Mouse (Mus musculus): ENCODE data around the gene Trmt10b. TPM values are rescaled to one million over a fixed set of nuclear protein-coding genes. Genes with fewer than 3 reads are reported as not detected.

Gene Trmt10b
- 9.8 TPM for polyA plus RNA-seq (2014; fragmentation: Illumina TruSeq; extraction: RNeasy Lipid Tissue Mini Kit (QIAGEN cat#74804); ENCODE audit: low read depth, low replicate concordance)

DNA sequence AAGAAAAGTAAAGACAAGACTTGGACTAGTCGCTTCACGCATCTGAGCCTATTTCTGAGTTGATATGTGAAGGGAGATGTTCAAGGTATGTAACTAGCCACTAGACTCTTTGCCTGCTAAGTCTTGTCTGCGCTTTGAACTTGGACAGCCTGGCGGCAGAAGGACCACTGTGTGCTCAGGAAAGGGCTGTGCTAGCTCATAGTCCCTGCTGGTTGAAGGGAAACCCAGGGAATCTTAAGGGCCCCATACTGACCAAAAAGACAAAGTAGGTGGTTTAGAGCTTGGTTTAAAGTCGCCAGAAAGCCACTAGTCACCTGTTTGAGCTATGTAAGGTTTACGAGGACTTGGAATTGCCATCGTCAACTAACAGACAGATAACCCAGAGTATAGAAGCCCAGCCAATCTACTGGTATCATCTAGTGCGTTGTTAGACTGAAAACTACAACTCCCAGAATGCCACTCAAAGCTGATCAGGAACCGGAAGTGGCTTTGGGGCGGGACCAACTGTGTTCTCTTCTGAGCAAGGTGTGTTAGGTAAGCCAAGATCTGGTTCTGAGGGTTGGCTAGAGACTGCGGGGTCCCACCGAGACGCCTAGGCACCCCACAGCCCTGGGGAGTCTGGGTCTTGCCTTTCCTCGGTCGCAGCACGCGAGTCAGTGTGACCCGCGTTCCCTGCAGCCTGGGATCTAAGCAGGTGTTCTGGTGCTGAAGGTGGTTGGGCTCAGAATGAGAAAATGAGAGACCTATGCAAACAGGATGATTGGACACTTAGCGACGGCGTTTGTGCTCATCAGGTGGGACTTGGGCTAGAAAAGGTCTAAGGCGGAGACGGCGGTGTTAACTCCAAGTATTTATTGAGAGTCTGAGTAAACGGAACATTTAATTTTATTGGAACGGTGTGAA lies at the start of gene Trmt10b:
Trmt10b (plus strand) TSS at position 466 of the 903 bp plus-strand sequence.

DNA sequence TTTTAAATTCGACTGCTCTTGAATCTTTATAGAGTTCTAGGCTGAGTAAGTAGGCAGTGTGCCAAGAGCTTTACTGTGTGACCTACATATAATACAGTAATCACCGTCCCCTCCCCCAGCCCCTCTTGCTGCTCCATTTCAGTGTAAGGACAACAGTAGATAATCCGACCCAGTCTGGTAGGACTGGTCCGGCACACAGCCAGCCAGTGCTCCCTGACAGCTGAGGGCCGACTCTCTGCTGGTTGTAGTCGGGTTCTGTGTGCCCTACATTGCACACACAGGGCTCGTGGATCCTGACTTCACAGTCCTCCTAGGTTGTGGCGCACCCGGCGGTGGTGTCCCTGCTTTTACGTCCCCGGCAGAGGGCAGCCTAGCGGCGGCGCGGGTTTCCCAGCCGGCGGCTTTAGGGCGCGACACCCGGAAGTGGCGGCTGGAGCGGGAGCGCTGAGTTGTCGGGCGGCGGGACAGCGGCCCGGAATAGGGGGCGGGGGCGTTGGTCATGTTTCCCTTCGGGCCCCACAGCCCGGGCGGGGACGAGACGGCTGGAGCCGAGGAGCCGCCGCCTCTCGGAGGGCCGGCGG lies 44.8 kb downstream of the Trmt10b start, which contains the start of gene Dcaf10:
Dcaf10 (plus strand) TSS at position 433 of the 581 bp plus-strand sequence.

DNA sequence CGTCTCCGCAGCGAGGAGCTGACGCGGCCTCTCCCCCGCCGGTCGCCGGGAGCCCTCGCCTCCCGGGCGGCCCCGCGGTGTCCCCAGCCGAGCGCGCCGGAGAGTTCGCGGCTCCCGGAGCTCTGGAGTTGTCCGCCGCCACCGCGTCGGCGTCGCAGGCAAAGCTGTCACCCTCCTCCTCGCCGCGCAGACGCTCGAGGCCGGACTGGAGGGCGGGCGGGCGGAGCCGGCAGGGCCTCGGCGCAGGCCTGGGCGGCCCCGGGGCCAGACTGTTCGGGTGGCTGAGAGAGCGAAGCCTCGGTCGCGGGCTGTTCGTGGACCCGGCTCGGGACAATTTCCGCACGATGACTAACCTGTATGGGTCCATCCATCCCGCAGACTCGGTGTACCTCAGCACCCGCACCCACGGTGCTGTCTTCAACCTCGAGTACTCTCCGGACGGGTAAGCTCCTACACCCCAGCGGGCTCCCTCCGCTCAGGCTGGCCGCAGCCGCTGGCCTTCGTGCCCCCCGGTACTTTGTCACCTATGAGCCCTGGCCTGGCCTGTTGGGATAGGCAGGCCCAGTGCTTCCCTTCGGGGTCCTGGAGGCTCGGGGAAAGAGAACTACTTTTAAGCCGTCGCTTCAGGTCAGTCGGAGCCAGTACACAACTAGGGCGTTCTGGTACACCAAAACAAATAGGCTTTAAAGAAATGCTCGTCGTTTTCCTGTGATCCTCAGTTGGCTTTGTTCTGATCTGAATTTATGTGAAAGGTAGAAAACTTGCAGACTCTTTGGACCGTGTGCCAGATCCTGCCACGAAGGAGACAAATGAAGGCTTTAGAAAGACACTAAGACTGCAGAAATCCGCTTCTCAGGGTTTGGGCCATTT lies 45.6 kb downstream of the Trmt10b start, which contains the start of gene Exosc3:
Exosc3 (minus strand) TSS at position 447 of the 870 bp plus-strand sequence.

Other genes with a start within 250 kb of the Trmt10b start
- gene Fbxo10, start 212.5 kb upstream of the Trmt10b start, polyA plus RNA-seq (2014; fragmentation: Illumina TruSeq; extraction: RNeasy Lipid Tissue Mini Kit (QIAGEN cat#74804); ENCODE audit: low read depth, low replicate concordance) = 38.2 TPM
- 71.0 TPM for gene Tomm5, start 189.0 kb upstream of the Trmt10b start, polyA plus RNA-seq (2014; fragmentation: Illumina TruSeq; extraction: RNeasy Lipid Tissue Mini Kit (QIAGEN cat#74804); ENCODE audit: low read depth, low replicate concordance)
- gene Frmpd1, start 112.3 kb upstream of the Trmt10b start, polyA plus RNA-seq (2014; fragmentation: Illumina TruSeq; extraction: RNeasy Lipid Tissue Mini Kit (QIAGEN cat#74804); ENCODE audit: low read depth, low replicate concordance) = 0.36 TPM
- 13.2 TPM for gene Dcaf10, start 45.0 kb downstream of the Trmt10b start, polyA plus RNA-seq (2014; fragmentation: Illumina TruSeq; extraction: RNeasy Lipid Tissue Mini Kit (QIAGEN cat#74804); ENCODE audit: low read depth, low replicate concordance)
- 30.4 TPM for gene Exosc3, start 45.6 kb downstream of the Trmt10b start, polyA plus RNA-seq (2014; fragmentation: Illumina TruSeq; extraction: RNeasy Lipid Tissue Mini Kit (QIAGEN cat#74804); ENCODE audit: low read depth, low replicate concordance)
- gene Slc25a51, start 111.6 kb downstream of the Trmt10b start, polyA plus RNA-seq (2014; fragmentation: Illumina TruSeq; extraction: RNeasy Lipid Tissue Mini Kit (QIAGEN cat#74804); ENCODE audit: low read depth, low replicate concordance) = 65.2 TPM
- 18.6 TPM for gene Shb, start 235.3 kb downstream of the Trmt10b start, polyA plus RNA-seq (2014; fragmentation: Illumina TruSeq; extraction: RNeasy Lipid Tissue Mini Kit (QIAGEN cat#74804); ENCODE audit: low read depth, low replicate concordance)

Data from adipose tissue, adult 10 weeks (tissue).